Mouse (Mus musculus) neural tube, postnatal 0 days (tissue): ENCODE results near the gene Tbc1d9b. TPM values are rescaled to one million over a fixed set of nuclear protein-coding genes. Genes with fewer than 3 reads are reported as not detected.

Experiments
- polyA plus RNA-seq: library from polyadenylated mRNA; unstranded; fragments of >200 nt; fragmentation: Nextera tagmentation; extraction: Ambion mirVana; gene quantifications from 2 replicates; pipeline ENCODE4 v1.2.1, GENCODE M21; 2015

Gene Tbc1d9b
- polyA plus RNA-seq = 28.9 and 32.1 TPM in 2 replicates

DNA sequence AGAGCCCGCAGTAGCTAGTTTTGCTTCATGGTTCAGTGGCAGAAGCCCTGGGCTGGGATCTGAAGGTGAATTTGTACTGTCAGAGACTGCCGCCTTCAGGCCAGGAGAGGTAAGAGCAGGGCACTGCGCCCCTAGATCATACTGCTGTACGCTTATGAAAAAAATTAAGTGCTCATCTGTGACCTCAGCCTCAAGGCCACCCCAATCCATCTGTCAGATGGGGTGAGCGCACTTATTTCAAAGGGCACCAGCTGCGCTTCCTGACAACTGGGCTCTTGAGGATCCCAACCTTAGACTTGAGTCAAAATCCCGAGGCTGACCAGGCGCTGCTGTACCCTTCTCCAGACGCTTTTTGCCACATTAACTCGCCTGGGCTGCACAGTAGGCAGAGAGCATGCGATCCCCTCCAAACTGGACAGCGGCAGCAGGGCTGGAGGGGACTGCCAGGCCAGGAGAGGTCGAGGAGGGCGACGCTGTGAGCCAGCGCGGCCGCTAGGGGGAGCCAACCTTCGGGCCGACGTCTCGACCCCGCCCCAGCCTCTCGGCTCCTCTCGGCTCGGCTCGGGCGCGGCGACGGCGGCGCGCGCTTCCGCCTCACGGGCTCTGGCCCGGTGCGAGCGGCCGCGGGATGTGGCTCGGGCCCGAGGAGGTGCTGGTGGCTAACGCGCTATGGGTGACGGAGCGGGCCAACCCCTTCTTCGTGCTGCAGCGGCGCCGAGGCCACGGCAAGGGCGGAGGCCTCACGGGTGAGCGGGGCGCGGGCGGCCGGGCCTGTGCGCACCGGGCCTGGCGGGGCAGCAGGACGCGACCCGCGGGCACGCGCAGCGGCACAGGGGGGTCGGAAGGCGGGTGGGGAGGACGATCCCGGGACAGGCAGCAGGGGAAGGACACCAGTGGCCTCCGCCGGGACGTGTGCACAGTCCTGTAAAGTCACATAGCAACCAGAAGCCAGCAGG, at the start of gene Tbc1d9b:
Gene Tbc1d9b, plus strand, starts transcription at position 586 of the 956 bp plus-strand sequence.

GRCm38 (mm10) chr11:50174111-50174729, 43.0 kb downstream of the Tbc1d9b start, which contains the start of gene Mrnip:
Gene Mrnip, plus strand, starts transcription at chr11:50174444.

DNA sequence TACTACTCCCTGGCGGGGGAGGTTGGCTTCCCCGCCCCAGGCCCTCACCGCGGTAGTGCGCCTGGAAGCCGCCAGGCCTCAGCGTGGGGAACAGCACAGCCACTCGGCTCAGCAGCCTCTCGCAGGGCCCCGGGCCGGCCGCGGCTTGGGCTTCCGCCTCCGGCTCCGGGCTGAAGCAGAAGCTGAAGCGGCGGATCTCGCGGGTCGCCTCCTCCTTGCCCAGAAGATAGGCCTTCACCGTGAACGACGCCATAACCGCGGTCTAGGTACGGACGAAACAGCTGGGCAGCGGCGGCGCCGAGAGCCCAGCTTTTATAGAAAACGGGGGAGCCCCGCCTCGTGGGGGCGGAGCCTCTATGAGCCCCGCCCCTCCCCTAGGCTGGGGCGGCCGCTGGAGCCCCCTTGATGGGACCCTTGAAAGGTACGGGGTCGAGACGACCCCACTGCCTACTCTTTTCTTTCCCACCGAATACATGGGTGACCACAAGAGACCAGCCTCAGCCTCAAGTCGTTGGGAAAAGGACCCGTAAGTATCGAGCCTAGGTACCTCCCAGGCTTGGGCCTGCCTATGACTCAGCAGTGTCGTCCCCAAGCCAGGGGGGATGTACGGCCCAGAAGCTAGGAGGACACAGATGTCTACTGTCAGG, 79.4 kb downstream of the Tbc1d9b start, which contains the start of the genes Sqstm1 and Mgat4b:
Gene Sqstm1, minus strand, starts transcription at position 323 of the 647 bp plus-strand sequence.
Gene Mgat4b, plus strand, starts transcription at position 386 of the 647 bp plus-strand sequence.

Other genes starting within 250 kb of the Tbc1d9b start
- gene Rasgef1c, start 229.6 kb upstream of the Tbc1d9b start, polyA plus RNA-seq = 32.9 and 36.5 TPM in 2 replicates
- 61.4 and 71.2 TPM in 2 replicates for gene Rnf130, start 106.0 kb upstream of the Tbc1d9b start, polyA plus RNA-seq
- gene Mrnip, start 43.0 kb downstream of the Tbc1d9b start, polyA plus RNA-seq = 33.8 and 40.5 TPM in 2 replicates
- 442 and 490 TPM in 2 replicates for gene Sqstm1, start 79.4 kb downstream of the Tbc1d9b start, polyA plus RNA-seq
- gene Mgat4b, start 79.5 kb downstream of the Tbc1d9b start, polyA plus RNA-seq = 90.2 and 107 TPM in 2 replicates
- gene Ltc4s, start 107.2 kb downstream of the Tbc1d9b start, polyA plus RNA-seq = 8.9 and 10.1 TPM in 2 replicates
- 1.8 and 2.1 TPM in 2 replicates for gene Maml1, start 160.9 kb downstream of the Tbc1d9b start, polyA plus RNA-seq
- gene Canx, start 194.3 kb downstream of the Tbc1d9b start, polyA plus RNA-seq = 247 TPM in 2 replicates
- gene Cby3, start 223.1 kb downstream of the Tbc1d9b start, polyA plus RNA-seq = 1.9 and 2.4 TPM in 2 replicates
- gene Hnrnph1, start 245.6 kb downstream of the Tbc1d9b start, polyA plus RNA-seq = 188 and 245 TPM in 2 replicates